Mouse (Mus musculus) brain, embryonic 14.5 days (tissue): Measurements from ENCODE around the gene Serf2.

Experiments used
- CTCF ChIP-seq: fragments of 200-500 bp; IDR thresholded peaks from 2 replicates; pipeline ENCODE4 v1.5.1; 2012; ENCODE audit warnings: inconsistent platforms, mild to moderate bottlenecking, moderate library complexity, borderline replicate concordance; ENCODE audit not compliant: insufficient read depth, insufficient read length; ENCODE audit errors: extremely low read depth
- POLR2A ChIP-seq: fragments of 200-500 bp; IDR thresholded peaks from 2 replicates; pipeline ENCODE4 v1.6.1; 2012; ENCODE audit warnings: mild to moderate bottlenecking, inconsistent platforms, borderline replicate concordance; ENCODE audit not compliant: poor library complexity, insufficient read depth, insufficient read length, severe bottlenecking; ENCODE audit errors: extremely low read depth

- TF ChIP-seq CTCF = no peak
- TF ChIP-seq POLR2A = no peak
These were observed 45.7 kb upstream of the Serf2 start for GRCm38 (mm10) chr2:121403296-121403695.
